Mouse (Mus musculus) erythroblast, embryonic 14.5 days (primary cell): ENCODE results near the gene Parva.

Source experiments
- GATA1 ChIP-seq: IDR thresholded peaks from 2 replicates; pipeline ENCODE4 v1.6.1; 2012; ENCODE audit warnings: low read length, inconsistent platforms, mixed read lengths
- TAL1 ChIP-seq: IDR thresholded peaks from 3 replicates; pipeline ENCODE4 v1.6.1; 2012; ENCODE audit warnings: low read length, inconsistent platforms, mixed read lengths

- TF ChIP-seq GATA1 (no peak), TAL1 (no peak)
These were observed 72.8 kb downstream of the Parva start for GRCm38 (mm10) chr7:112500134-112500490.
